Mouse (Mus musculus) kidney, postnatal 14 days (tissue): ENCODE data around the gene Fau.
A peak's percentile ranks its signal among the peaks of the same experiment; 100 is the strongest.

Experiments used
- DNase-seq: peaks from one replicate; pipeline ENCODE4 v3.0.0; 2022; ENCODE audit warnings: mixed read lengths

Gene Fau

DNA sequence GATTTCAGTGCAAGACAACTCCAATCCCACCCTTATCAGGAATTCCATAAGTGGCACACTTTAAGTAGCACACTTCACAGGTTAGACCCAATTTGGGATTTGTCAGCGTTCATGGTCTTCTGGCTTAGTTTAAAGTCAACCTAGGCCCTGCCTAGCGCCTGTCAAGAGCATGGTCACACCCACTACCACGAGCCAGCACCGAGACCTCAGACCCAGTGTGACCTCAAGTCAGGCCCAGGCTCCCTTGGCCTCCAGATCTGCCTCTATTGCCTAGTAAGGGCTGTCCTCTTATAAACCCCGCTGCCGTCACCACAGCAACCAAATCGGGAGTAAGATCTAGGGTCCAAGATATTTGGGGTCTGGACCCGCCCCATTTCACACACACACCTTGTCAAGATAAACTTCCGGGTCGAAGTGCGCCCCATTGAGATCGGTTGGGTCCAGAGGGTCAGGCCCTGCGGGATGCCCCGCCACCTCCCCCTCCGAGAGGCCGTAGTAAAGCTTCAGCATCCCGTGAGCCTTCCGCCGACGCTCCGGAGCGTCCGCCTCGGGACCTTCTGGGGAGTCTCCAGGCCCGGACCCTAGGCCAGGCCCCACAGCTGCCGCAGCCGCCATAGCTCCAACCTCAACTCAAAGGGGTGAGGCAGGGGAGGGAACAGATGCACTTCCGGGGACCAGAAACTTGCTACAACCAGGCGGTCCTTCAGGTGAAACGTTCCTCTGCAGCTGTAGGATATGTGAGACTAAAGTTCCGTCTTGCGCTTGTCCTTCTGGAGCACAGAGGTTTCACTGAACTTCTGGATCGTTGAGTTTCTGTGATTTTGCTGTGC lies 19.1 kb downstream of the Fau start, which contains the start of gene Vps51:
Gene Vps51 (minus strand): TSS at position 668 of the 830 bp plus-strand sequence.
- peak; percentile 92 for DNase-seq

DNA sequence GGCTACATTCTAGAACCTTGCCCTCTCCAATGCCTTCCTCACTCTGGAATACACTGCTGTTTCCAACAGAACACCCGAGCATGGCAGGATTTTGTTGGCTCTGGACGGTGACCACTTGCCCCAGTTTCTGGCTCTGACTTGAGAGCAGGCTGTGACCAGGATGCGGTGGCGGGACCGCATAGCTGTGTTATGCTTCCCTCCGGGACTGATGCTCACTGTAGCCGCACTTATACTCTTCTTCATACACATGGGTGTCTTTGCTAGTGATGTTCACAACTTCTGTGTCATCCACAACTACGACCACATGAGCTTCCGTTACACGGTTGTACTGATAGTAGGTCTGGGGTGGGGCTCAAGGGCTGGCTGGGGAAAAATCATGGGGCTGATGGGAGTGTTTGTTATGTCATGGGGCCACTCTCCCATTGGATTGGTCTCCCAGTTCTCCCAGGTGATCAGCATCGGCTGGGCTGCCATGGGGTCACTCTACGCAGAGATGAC lies 22.4 kb downstream of the Fau start, which contains the start of gene Tmem262:
Gene Tmem262 (plus strand): TSS at position 51 of the 498 bp plus-strand sequence.
- no peak for DNase-seq

GRCm38 (mm10) chr19:6082156-6082555 lies 24.5 kb downstream of the Fau start, which contains the start of gene Gm28374:
TSS of gene Gm28374 (minus strand) at chr19:6082256.
- no peak for DNase-seq

- peak; percentile 98 for DNase-seq
These were observed 27.0 kb downstream of the Fau start, which contains the start of the genes Zfpl1 and Cdca5 for GRCm38 (mm10) chr19:6084478-6085248. TSS of gene Zfpl1 (minus strand) at chr19:6084956. TSS of gene Cdca5 (plus strand) at chr19:6084983.

- peak; percentile 70 for DNase-seq
These were observed 27.8 kb downstream of the Fau start for GRCm38 (mm10) chr19:6085417-6085879.

DNA sequence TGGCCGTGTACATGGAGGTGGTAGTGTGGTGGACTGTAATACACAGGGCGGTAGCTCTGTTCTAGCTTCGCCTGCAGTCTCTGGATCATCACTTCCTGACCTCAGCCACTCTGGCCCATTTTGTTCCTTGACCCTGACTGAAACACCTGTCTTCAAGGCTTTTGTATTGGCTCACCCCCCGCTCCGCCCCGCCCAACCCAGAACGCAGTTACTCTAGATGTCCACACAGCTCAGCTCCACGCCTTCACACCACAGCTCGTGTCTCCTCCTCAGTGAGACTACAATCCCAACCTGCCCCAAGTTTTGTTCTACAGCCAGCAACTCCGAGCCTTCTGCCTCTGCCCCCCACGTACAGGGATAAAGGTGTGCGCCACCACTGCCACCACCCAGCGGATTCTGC lies 31.2 kb downstream of the Fau start:
- DNase-seq: no peak

GRCm38 (mm10) chr19:6094119-6094518 lies 36.5 kb downstream of the Fau start, which contains the start of gene AC131692.1:
TSS of gene AC131692.1 (plus strand) at chr19:6094419.
- DNase-seq: no peak

DNA sequence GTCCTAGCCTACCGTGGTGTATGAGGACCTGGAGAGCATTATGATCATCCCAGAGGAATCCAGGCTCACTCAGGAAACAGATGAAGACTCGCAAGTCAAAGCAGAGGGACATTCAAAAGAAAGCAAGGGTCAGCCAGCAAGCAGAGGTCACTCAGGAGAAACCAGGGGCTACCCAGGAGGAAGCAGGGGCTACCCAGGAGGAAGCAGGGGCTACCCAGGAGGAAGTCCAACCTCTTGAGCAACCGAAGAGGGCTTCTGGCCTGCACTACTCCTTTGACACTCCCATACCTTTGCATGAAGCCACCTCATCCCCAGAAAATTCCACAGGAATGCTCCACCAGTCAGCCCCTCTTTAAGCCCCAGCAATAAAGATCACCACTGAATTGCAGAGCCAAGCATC lies 40.2 kb downstream of the Fau start:
- peak; percentile 47 for DNase-seq

GRCm38 (mm10) chr19:6101186-6101585 lies 43.5 kb downstream of the Fau start:
- no peak for DNase-seq

DNA sequence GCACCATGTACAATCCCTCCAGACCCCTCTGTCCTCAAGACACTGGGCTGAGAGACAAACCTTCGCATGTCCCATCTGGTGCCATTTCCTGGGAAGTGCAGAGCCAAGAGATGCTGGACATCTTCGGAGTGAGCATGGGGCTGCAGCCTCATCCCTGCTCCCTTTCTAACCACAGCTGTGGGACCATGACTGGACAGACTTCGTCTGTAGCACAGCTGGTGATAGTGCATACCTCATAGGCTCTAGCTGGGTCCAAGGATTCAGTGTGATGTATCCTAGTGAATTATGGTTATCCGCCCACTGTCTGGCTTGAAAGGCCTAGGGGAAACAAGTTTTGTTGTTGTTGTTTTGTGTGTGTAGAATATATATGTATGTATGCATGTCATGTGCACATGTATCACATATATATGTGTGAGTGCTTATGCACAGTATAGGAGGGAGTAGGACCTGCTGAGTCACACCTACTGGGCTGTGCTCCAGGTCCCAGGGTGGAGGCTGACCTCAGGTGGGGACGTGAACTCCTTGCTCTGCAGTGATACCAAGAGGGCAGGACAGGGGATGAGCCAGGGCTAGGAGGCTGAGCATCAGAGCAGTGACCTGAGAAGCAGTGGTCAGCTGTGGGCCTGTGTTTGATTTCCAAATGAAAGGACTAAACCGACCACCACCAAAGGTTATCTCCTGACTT lies 44.7 kb downstream of the Fau start:
- DNase-seq: no peak

GRCm38 (mm10) chr19:6104476-6104875 lies 46.8 kb downstream of the Fau start:
- no peak for DNase-seq

GRCm38 (mm10) chr19:6105586-6105985 lies 47.9 kb downstream of the Fau start, which contains the start of gene Naaladl1:
TSS of gene Naaladl1 (plus strand) at chr19:6105782.
- no peak for DNase-seq
